Mouse (Mus musculus): Measurements from ENCODE around the gene Dpp6. TPM values are rescaled to one million over a fixed set of nuclear protein-coding genes. Genes with fewer than 3 reads are reported as not detected.

Dpp6 gene
- polyA plus RNA-seq, 1 experiment from 2014 or later: 7.0 TPM

DNA sequence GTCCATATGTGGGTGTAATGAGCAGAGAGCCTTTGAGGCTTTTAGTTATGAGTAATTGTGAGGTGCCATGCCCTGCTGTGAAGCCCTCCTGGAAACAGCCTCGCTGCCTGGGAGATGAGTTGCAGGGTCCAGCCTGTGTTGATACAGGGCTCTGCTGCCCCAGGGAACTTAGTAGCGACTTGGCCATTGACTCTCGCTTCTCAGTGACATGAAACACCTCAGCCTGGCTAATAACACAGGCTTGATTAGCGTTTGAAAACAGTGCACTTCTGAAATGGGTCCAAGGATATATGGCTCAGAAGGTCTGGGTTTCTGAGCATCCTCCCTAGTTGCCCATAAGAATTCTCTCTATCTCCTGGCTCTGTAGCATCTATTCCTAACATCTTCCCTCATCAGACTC lies 91.6 kb downstream of the Dpp6 start:
- Histone ChIP-seq H3K4me1 (peaks cover 29% of the 10 kb centered on the region), H3K4me3 (no peak overlapping the region), H3K36me3 (no peaks in the 10 kb centered on the region), H3K27ac (replicated peaks) (no peak overlapping the region), H3K9me3 (replicated peaks) (no peaks in the 10 kb centered on the region), H3K27me3 (ENCODE audit: low read depth, poor library complexity, severe bottlenecking) (no peaks in the 10 kb centered on the region)
- DNase-seq (ENCODE audit: low spot score): no peak
- WGBS: 81% methylated on average over 4 of the region's 4 CpGs

DNA sequence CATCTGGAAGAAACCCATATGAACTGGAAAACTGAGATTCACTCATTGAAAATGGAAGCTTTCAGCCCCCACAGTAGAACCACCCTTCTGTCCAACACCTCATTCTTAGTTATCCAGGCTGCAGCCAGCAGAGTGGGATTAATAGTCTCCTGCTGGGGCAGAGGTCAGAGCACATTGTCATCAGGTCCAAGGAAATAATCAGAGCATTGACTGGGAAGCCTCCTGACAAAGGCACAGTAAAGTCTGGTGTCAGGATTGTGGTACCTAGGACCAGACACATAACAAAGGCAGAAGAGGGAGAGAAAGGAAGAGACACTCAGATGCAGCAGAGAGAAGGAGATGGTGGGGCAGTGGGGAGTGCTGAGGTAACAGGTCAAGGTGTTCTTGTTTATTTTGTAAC lies 93.3 kb downstream of the Dpp6 start:
- peaks cover 13% of the 10 kb centered on the region for H3K4me1 ChIP-seq
- no peaks in the 10 kb centered on the region for H3K27me3 ChIP-seq (ENCODE audit: low read depth, poor library complexity, severe bottlenecking)
- no peak overlapping the region for H3K27ac ChIP-seq (replicated peaks)
- no peaks in the 10 kb centered on the region for H3K9me3 ChIP-seq (replicated peaks)
- no peaks in the 10 kb centered on the region for H3K36me3 ChIP-seq
- H3K4me3 ChIP-seq: no peak overlapping the region
- DNase-seq (ENCODE audit: low spot score): no peak

DNA sequence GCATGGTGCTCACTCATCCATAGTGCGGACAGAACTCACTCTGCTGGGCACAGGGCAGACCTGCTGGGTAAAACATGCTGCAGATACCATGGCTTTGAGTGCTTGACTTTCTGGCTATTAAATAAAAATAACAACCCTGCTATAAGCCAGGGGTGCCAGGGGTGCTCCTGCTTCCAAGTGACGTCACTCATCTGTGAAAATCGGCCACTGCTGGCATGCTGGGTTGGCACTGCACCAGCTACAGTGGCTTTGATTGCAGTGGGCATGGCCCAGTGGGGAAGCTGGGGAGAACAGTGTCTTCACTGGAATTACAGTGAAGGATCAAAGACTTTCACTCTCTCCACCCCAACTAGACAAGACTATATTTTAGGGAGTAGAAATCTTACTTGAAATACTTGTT lies 95.0 kb downstream of the Dpp6 start:
- Histone ChIP-seq H3K27ac (replicated peaks) (no peak overlapping the region), H3K36me3 (no peaks in the 10 kb centered on the region), H3K27me3 (ENCODE audit: low read depth, poor library complexity, severe bottlenecking) (no peaks in the 10 kb centered on the region), H3K4me3 (no peak overlapping the region), H3K4me1 (peaks cover 5% of the 10 kb centered on the region), H3K9me3 (replicated peaks) (no peaks in the 10 kb centered on the region)
- WGBS: 92% methylated on average over 3 of the region's 3 CpGs
- DNase-seq (ENCODE audit: low spot score): no peak

DNA sequence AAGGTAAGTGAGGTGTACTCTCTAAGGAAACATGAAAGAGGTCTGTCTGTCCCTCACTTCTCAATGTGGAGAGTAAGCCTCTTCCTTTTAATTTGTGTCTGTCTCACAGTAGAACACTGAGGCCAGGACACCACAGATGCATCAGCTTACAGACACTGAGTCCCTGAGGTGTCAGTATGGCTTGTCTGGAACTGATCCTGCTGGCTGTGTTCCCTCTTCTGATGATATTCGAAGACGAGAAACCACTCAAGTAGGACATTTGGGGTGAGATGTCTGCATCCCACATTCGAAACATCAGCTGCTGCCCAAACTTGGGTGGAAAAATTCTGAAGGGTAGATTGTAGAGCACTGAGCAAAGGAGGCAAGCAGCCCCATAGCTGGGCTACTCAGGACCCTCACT lies 101.8 kb downstream of the Dpp6 start:
- 82% methylated on average over 3 of the region's 3 CpGs for WGBS
- Histone ChIP-seq H3K36me3 (no peaks in the 10 kb centered on the region), H3K4me1 (no peaks in the 10 kb centered on the region), H3K27me3 (ENCODE audit: low read depth, poor library complexity, severe bottlenecking) (no peaks in the 10 kb centered on the region), H3K27ac (replicated peaks) (no peak overlapping the region), H3K9me3 (replicated peaks) (no peaks in the 10 kb centered on the region), H3K4me3 (no peak overlapping the region)
- no peak for DNase-seq (ENCODE audit: low spot score)

- Histone ChIP-seq H3K36me3 (no peaks in the 10 kb centered on the region), H3K4me3 (no peak overlapping the region), H3K9me3 (replicated peaks) (no peaks in the 10 kb centered on the region), H3K4me1 (no peaks in the 10 kb centered on the region), H3K27me3 (ENCODE audit: low read depth, poor library complexity, severe bottlenecking) (no peaks in the 10 kb centered on the region), H3K27ac (replicated peaks) (no peak overlapping the region)
- DNase-seq (ENCODE audit: low spot score): no peak
- WGBS: 91% methylated on average over 5 of the region's 5 CpGs
Observed at GRCm38 (mm10) chr5:26924552-26924951, 107.5 kb downstream of the Dpp6 start.

DNA sequence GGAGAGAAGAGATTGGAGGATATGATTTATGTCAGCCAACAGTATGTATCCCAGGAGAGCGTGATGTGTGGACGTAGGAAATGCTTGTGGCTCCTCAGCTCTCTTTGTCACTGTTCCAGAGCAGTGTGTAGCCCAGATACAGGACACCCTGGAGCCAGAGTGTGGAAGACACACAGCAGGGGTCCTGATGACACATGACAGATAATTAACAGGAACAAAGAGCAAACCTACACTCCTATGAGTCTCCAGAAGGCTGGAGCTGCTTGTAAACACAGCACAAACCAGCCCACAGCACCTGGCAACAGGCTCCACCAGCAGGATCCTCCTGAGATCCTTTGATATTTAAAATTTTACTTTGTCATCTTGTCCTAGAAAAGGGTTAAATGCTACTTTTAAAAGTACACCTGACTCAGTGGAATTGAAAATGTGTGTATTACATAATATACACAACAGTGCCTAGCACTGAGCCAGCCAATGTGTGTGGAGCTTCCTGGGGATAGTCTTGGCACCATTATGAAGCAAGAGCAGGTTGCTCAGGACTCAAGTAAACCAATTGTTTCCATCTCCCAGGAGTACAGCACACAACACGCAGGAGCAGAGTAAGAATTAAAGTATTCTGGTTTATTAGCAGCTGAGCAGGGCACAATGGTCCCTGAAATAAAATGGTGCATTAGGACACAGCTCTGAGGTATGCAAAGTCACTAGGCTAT lies 115.6 kb downstream of the Dpp6 start:
- Histone ChIP-seq H3K4me3 (no peak overlapping the region), H3K9me3 (replicated peaks) (no peaks in the 10 kb centered on the region), H3K27ac (replicated peaks) (no peak overlapping the region), H3K27me3 (ENCODE audit: low read depth, poor library complexity, severe bottlenecking) (no peaks in the 10 kb centered on the region), H3K4me1 (no peaks in the 10 kb centered on the region), H3K36me3 (no peaks in the 10 kb centered on the region)
- 72% methylated on average over 3 of the region's 3 CpGs for WGBS
- DNase-seq (ENCODE audit: low spot score): no peak

DNA sequence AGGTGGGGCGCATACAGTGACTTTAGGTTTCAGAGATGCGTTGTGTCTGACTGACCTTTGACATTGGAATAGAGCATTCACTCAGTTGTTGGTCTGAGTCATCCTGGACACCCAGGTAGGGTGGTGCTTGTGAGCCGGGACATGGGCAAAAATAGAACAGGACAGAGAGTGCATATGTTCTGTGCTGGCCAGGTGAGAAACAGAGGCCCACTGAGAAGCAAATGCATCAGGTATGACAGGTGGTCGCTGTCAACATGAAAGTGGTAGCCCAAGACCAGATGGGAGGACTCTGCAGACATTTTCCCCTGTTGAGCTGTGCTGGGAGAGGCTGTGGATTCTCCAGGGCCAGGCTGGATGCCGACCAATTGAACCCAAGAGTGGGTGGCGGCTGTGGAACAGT lies 117.9 kb downstream of the Dpp6 start:
- 85% methylated on average over 6 of the region's 6 CpGs for WGBS
- Histone ChIP-seq H3K27me3 (ENCODE audit: low read depth, poor library complexity, severe bottlenecking) (no peaks in the 10 kb centered on the region), H3K4me3 (no peak overlapping the region), H3K36me3 (no peaks in the 10 kb centered on the region), H3K4me1 (no peaks in the 10 kb centered on the region), H3K27ac (replicated peaks) (no peak overlapping the region), H3K9me3 (replicated peaks) (no peaks in the 10 kb centered on the region)
- no peak for DNase-seq (ENCODE audit: low spot score)

GRCm38 (mm10) chr5:26941471-26941870 lies 124.5 kb downstream of the Dpp6 start:
- H3K4me3 ChIP-seq: no peak overlapping the region
- no peak for DNase-seq (ENCODE audit: low spot score)
- no peaks in the 10 kb centered on the region for H3K27me3 ChIP-seq (ENCODE audit: low read depth, poor library complexity, severe bottlenecking)
- H3K36me3 ChIP-seq: no peaks in the 10 kb centered on the region
- H3K27ac ChIP-seq (replicated peaks): no peak overlapping the region
- no peaks in the 10 kb centered on the region for H3K4me1 ChIP-seq
- WGBS: 87% methylated on average over 5 of the region's 5 CpGs
- no peaks in the 10 kb centered on the region for H3K9me3 ChIP-seq (replicated peaks)

- WGBS: 80% methylated on average over 4 of the region's 4 CpGs
- Histone ChIP-seq H3K4me3 (no peak overlapping the region), H3K9me3 (replicated peaks) (no peaks in the 10 kb centered on the region), H3K27ac (replicated peaks) (no peak overlapping the region), H3K27me3 (ENCODE audit: low read depth, poor library complexity, severe bottlenecking) (no peaks in the 10 kb centered on the region), H3K4me1 (no peaks in the 10 kb centered on the region), H3K36me3 (no peaks in the 10 kb centered on the region)
- no peak for DNase-seq (ENCODE audit: low spot score)
Observed at GRCm38 (mm10) chr5:26945169-26945920, 128.3 kb downstream of the Dpp6 start.

- H3K9me3 ChIP-seq (replicated peaks): 0 out of 2 replicates have a peak, but pooled peaks cover 3% of the 10 kb centered on the region
- H3K36me3 ChIP-seq: no peaks in the 10 kb centered on the region
- no peaks in the 10 kb centered on the region for H3K27me3 ChIP-seq (ENCODE audit: low read depth, poor library complexity, severe bottlenecking)
- peaks cover 20% of the 10 kb centered on the region for H3K4me1 ChIP-seq
- no peak overlapping the region for H3K4me3 ChIP-seq
- DNase-seq (ENCODE audit: low spot score): no peak
- H3K27ac ChIP-seq (replicated peaks): no peak overlapping the region
- 78% methylated on average over 6 of the region's 6 CpGs for WGBS
Observed at GRCm38 (mm10) chr5:26969941-26970590, 153.1 kb downstream of the Dpp6 start.

DNA sequence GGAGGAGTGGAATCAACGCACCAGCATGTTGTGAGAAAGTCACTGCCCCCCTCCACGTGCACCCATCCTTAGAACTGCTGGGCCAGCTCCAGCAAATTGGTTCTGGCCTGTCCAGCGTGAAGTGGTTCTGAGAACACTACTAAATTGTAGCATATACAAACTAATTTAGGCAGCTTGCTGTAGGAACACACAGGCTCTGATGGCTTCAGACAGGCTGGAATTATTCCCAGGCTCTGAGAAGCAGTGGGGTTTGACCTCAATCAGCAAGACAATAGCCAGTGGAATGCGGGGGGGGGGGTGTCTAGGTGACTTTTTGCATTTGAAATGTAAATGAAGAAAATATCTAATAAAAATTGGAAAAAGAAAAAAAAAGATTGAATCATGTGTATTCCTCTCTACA lies 156.2 kb downstream of the Dpp6 start:
- Histone ChIP-seq H3K4me3 (no peak overlapping the region), H3K27ac (replicated peaks) (peak overlapping the region; percentile 83)

GRCm38 (mm10) chr5:26979348-26979747 lies 162.3 kb downstream of the Dpp6 start:
- 76% methylated on average over 1 of the region's 1 CpGs for WGBS
- no peaks in the 10 kb centered on the region for H3K36me3 ChIP-seq

More for the DNA sequence above, 156.2 kb downstream of the Dpp6 start:
- no peaks in the 10 kb centered on the region for H3K9me3 ChIP-seq (replicated peaks)
- H3K27me3 ChIP-seq (ENCODE audit: low read depth, poor library complexity, severe bottlenecking): no peaks in the 10 kb centered on the region
- DNase-seq (ENCODE audit: low spot score): no peak
- H3K36me3 ChIP-seq: no peaks in the 10 kb centered on the region
- 21% methylated on average over 4 of the region's 4 CpGs for WGBS
- peaks cover 24% of the 10 kb centered on the region for H3K4me1 ChIP-seq

GRCm38 (mm10) chr5:26979755-26980154 lies 162.8 kb downstream of the Dpp6 start:
- DNase-seq (ENCODE audit: low spot score): no peak
- no peaks in the 10 kb centered on the region for H3K36me3 ChIP-seq
- H3K9me3 ChIP-seq (replicated peaks): no peaks in the 10 kb centered on the region
- WGBS: 93% methylated on average over 3 of the region's 3 CpGs
- H3K27ac ChIP-seq (replicated peaks): no peak overlapping the region
- H3K4me3 ChIP-seq: no peak overlapping the region
- peaks cover 18% of the 10 kb centered on the region for H3K4me1 ChIP-seq
- no peaks in the 10 kb centered on the region for H3K27me3 ChIP-seq (ENCODE audit: low read depth, poor library complexity, severe bottlenecking)

More at GRCm38 (mm10) chr5:26979348-26979747, 162.3 kb downstream of the Dpp6 start:
- H3K4me1 ChIP-seq: peaks cover 14% of the 10 kb centered on the region
- DNase-seq (ENCODE audit: low spot score): no peak
- H3K4me3 ChIP-seq: no peak overlapping the region
- no peaks in the 10 kb centered on the region for H3K9me3 ChIP-seq (replicated peaks)
- no peaks in the 10 kb centered on the region for H3K27me3 ChIP-seq (ENCODE audit: low read depth, poor library complexity, severe bottlenecking)
- no peak overlapping the region for H3K27ac ChIP-seq (replicated peaks)

Data from midbrain, embryonic 10.5 days (tissue).